Mouse (Mus musculus) stomach, postnatal 0 days (tissue): ENCODE data around the gene Akap8l.

Source experiments
- CTCF ChIP-seq: IDR thresholded peaks from 2 replicates; pipeline ENCODE4 v1.5.1; 2016; ENCODE audit warnings: antibody characterized with exemption, low read depth, mild to moderate bottlenecking, moderate library complexity
- EP300 ChIP-seq: optimal IDR thresholded peaks from 2 replicates; pipeline ENCODE3; 2016; ENCODE audit warnings: antibody characterized with exemption

GRCm38 (mm10) chr17:32349851-32350381 is 491 bp downstream of the Akap8l start:
- no peak for TF ChIP-seq CTCF
- no peak for TF ChIP-seq EP300
